Mouse (Mus musculus) neural tube, embryonic 15.5 days (tissue): ENCODE measurements around the gene Krt9. TPM values are rescaled to one million over a fixed set of nuclear protein-coding genes. Genes with fewer than 3 reads are reported as not detected.

Source experiments
- ATAC-seq: fragments of 200-750 bp; cut with Nextera tagmentation; 2 replicates; pipeline ENCODE4 v1.8.0; 2017; ENCODE audit warnings: mild to moderate bottlenecking, moderate TSS enrichment, moderate library complexity; ENCODE audit not compliant: low FRiP score
- H3K27ac ChIP-seq: fragments of 300-500 bp; sonication (generic); replicated peaks from 2 replicates; pipeline ENCODE4 v1.5.1; 2015; ENCODE audit warnings: mild to moderate bottlenecking, inconsistent platforms
- H3K27me3 ChIP-seq: fragments of 300-500 bp; sonication (generic); replicated peaks from 2 replicates; pipeline ENCODE4 v1.6.1; 2015; ENCODE audit warnings: inconsistent platforms
- H3K36me3 ChIP-seq: fragments of 300-500 bp; sonication (generic); 2 replicates; pipeline ENCODE4 v1.6.1; 2015; ENCODE audit warnings: inconsistent platforms
- H3K4me1 ChIP-seq: fragments of 300-500 bp; sonication (generic); 2 replicates; pipeline ENCODE4 v1.6.1; 2015; ENCODE audit warnings: inconsistent platforms
- H3K4me2 ChIP-seq: fragments of 300-500 bp; sonication (generic); 2 replicates; pipeline ENCODE4 v1.6.1; 2015; ENCODE audit warnings: inconsistent platforms, mild to moderate bottlenecking, moderate library complexity
- H3K4me3 ChIP-seq: fragments of 300-500 bp; sonication (generic); replicated peaks from 2 replicates; pipeline ENCODE4 v1.5.1; 2015; ENCODE audit warnings: mild to moderate bottlenecking, inconsistent platforms
- H3K9ac ChIP-seq: fragments of 300-500 bp; sonication (generic); replicated peaks from 2 replicates; pipeline ENCODE4 v1.6.1; 2015; ENCODE audit warnings: mild to moderate bottlenecking, inconsistent platforms
- H3K9me3 ChIP-seq: fragments of 300-500 bp; sonication (generic); replicated peaks from 2 replicates; pipeline ENCODE4 v1.6.1; 2016; ENCODE audit warnings: inconsistent platforms
- WGBS: fragments of 180-500 bp; shearing (Covaris S2); methylation state at CpG from one replicate; pipeline ENCODE4 v1.1.7; 2015; ENCODE audit warnings: mixed read lengths; 5-methylcytosine and 5-hydroxymethylcytosine counted together
- polyA plus RNA-seq: library from polyadenylated mRNA; unstranded; fragments of >200 nt; fragmentation: Nextera tagmentation; extraction: Ambion mirVana; gene quantifications from 2 replicates; pipeline ENCODE4 v1.2.1, GENCODE M21; 2015

The Krt9 gene
- polyA plus RNA-seq, 1 experiment from 2014 or later = 0.08 TPM

GRCm38 (mm10) chr11:100147566-100148353 is 45.3 kb downstream of the Krt9 start:
- no peak overlapping the region for H3K4me3 ChIP-seq
- ATAC-seq = no peak
- no peaks in the 10 kb centered on the region for H3K9me3 ChIP-seq
- no peak overlapping the region for H3K4me2 ChIP-seq
- 61% methylated on average over 5 of the region's 5 CpGs for WGBS
- no peaks in the 10 kb centered on the region for H3K36me3 ChIP-seq
- H3K27me3 ChIP-seq = peaks cover 34% of the 10 kb centered on the region
- H3K4me1 ChIP-seq = peaks cover 12% of the 10 kb centered on the region
- H3K9ac ChIP-seq = no peak overlapping the region
- H3K27ac ChIP-seq = no peak overlapping the region

- peak overlapping the region; percentile 30 for H3K4me3 ChIP-seq
- H3K9me3 ChIP-seq = no peaks in the 10 kb centered on the region
- H3K4me2 ChIP-seq = peak overlapping the region; percentile 55
- WGBS = 6% methylated on average over 13 of the region's 13 CpGs
- no peak overlapping the region for H3K27ac ChIP-seq
- peaks cover 34% of the 10 kb centered on the region for H3K27me3 ChIP-seq
- no peaks in the 10 kb centered on the region for H3K36me3 ChIP-seq
- no peak overlapping the region for H3K9ac ChIP-seq
- H3K4me1 ChIP-seq = peaks cover 12% of the 10 kb centered on the region
- no peak for ATAC-seq
Observed at GRCm38 (mm10) chr11:100145858-100146560, 47.0 kb downstream of the Krt9 start.

GRCm38 (mm10) chr11:100145104-100145503 is 47.9 kb downstream of the Krt9 start:
- no peaks in the 10 kb centered on the region for H3K9me3 ChIP-seq
- peak overlapping the region; percentile 55 for H3K4me2 ChIP-seq
- no peak overlapping the region for H3K27ac ChIP-seq
- no peak overlapping the region for H3K9ac ChIP-seq
- H3K36me3 ChIP-seq = no peaks in the 10 kb centered on the region
- ATAC-seq = no peak
- WGBS = 2% methylated on average over 20 of the region's 20 CpGs
- peak overlapping the region; percentile 30 for H3K4me3 ChIP-seq
- H3K27me3 ChIP-seq = peaks cover 34% of the 10 kb centered on the region
- peaks cover 12% of the 10 kb centered on the region for H3K4me1 ChIP-seq

- no peak for ATAC-seq
- Histone ChIP-seq H3K9me3 (no peaks in the 10 kb centered on the region), H3K27ac (no peak overlapping the region)
Observed at GRCm38 (mm10) chr11:100140966-100141365, 52.1 kb downstream of the Krt9 start.

GRCm38 (mm10) chr11:100139391-100139790 is 53.7 kb downstream of the Krt9 start:
- no peak overlapping the region for H3K9ac ChIP-seq
- no peaks in the 10 kb centered on the region for H3K9me3 ChIP-seq
- H3K4me2 ChIP-seq = no peak overlapping the region
- ATAC-seq = no peak
- no peaks in the 10 kb centered on the region for H3K36me3 ChIP-seq
- peaks cover 7% of the 10 kb centered on the region for H3K27me3 ChIP-seq
- peaks cover 7% of the 10 kb centered on the region for H3K4me1 ChIP-seq
- H3K27ac ChIP-seq = no peak overlapping the region
- WGBS = 85% methylated on average over 2 of the region's 2 CpGs
- no peak overlapping the region for H3K4me3 ChIP-seq

More at GRCm38 (mm10) chr11:100140966-100141365, 52.1 kb downstream of the Krt9 start:
- Histone ChIP-seq H3K4me3 (no peak overlapping the region), H3K4me2 (no peak overlapping the region), H3K36me3 (no peaks in the 10 kb centered on the region), H3K9ac (no peak overlapping the region), H3K4me1 (peaks cover 18% of the 10 kb centered on the region), H3K27me3 (peaks cover 23% of the 10 kb centered on the region)
- WGBS = 79% methylated on average over 21 of the region's 21 CpGs

- no peak overlapping the region for H3K4me3 ChIP-seq
- no peaks in the 10 kb centered on the region for H3K9me3 ChIP-seq
- no peak overlapping the region for H3K27ac ChIP-seq
- H3K4me2 ChIP-seq = no peak overlapping the region
- no peak overlapping the region for H3K9ac ChIP-seq
- peaks cover 1% of the 10 kb centered on the region for H3K27me3 ChIP-seq
- ATAC-seq = no peak
- WGBS = 50% methylated on average over 7 of the region's 7 CpGs
- no peaks in the 10 kb centered on the region for H3K36me3 ChIP-seq
- peaks cover 7% of the 10 kb centered on the region for H3K4me1 ChIP-seq
Observed at GRCm38 (mm10) chr11:100138809-100139208, 54.2 kb downstream of the Krt9 start.

GRCm38 (mm10) chr11:100137693-100138092 is 55.4 kb downstream of the Krt9 start:
- 23% methylated on average over 5 of the region's 5 CpGs for WGBS
- no peak overlapping the region for H3K4me3 ChIP-seq
- ATAC-seq = no peak
- H3K27ac ChIP-seq = no peak overlapping the region
- H3K9ac ChIP-seq = no peak overlapping the region
- H3K4me2 ChIP-seq = no peak overlapping the region
- no peaks in the 10 kb centered on the region for H3K9me3 ChIP-seq
- H3K36me3 ChIP-seq = no peaks in the 10 kb centered on the region
- no peaks in the 10 kb centered on the region for H3K27me3 ChIP-seq
- peaks cover 7% of the 10 kb centered on the region for H3K4me1 ChIP-seq

Other genes with a start within 250 kb of the Krt9 start
- gene Krtap9-5, start 244.8 kb downstream of the Krt9 start, polyA plus RNA-seq = not detected in 2 replicates
- gene Krtap29-1, start 214.2 kb downstream of the Krt9 start, polyA plus RNA-seq = not detected in 2 replicates
- 0.13 and 0.23 TPM in 2 replicates for gene Krtap16-1, start 206.6 kb downstream of the Krt9 start, polyA plus RNA-seq
- 0.69 and 1.00 TPM in 2 replicates for gene Krtap17-1, start 199.3 kb downstream of the Krt9 start, polyA plus RNA-seq
- gene Krt33a, start 177.0 kb downstream of the Krt9 start, polyA plus RNA-seq = not detected in 2 replicates
- gene Krt33b, start 163.4 kb downstream of the Krt9 start, polyA plus RNA-seq = 0.11 TPM in 1 of 2 replicates, not detected in the other
- not detected in 2 replicates for gene Krt34, start 151.7 kb downstream of the Krt9 start, polyA plus RNA-seq
- not detected in 2 replicates for gene Krt31, start 142.7 kb downstream of the Krt9 start, polyA plus RNA-seq
- gene Krt32, start 105.0 kb downstream of the Krt9 start, polyA plus RNA-seq = not detected in 2 replicates
- 0.09 TPM in 1 of 2 replicates, not detected in the other for gene Krt35, start 97.0 kb downstream of the Krt9 start, polyA plus RNA-seq
- gene Krt36, start 87.6 kb downstream of the Krt9 start, polyA plus RNA-seq = 0.14 TPM in 1 of 2 replicates, not detected in the other
- 0.24 and 0.37 TPM in 2 replicates for gene Krt13, start 71.7 kb downstream of the Krt9 start, polyA plus RNA-seq
- 3.9 and 4.1 TPM in 2 replicates for gene Krt15, start 57.3 kb downstream of the Krt9 start, polyA plus RNA-seq
- 4.5 and 57.6 TPM in 2 replicates for gene Krt19, start 44.6 kb downstream of the Krt9 start, polyA plus RNA-seq
- 1.7 and 6.3 TPM in 2 replicates for gene Krt14, start 14.3 kb upstream of the Krt9 start, polyA plus RNA-seq
- 0.27 TPM in 1 of 2 replicates, not detected in the other for gene Krt16, start 55.7 kb upstream of the Krt9 start, polyA plus RNA-seq
- gene Krt17, start 67.8 kb upstream of the Krt9 start, polyA plus RNA-seq = 0.73 and 63.9 TPM in 2 replicates
- gene Krt42, start 76.6 kb upstream of the Krt9 start, polyA plus RNA-seq = not detected in 2 replicates
- gene Eif1, start 126.6 kb upstream of the Krt9 start, polyA plus RNA-seq = 1,270 and 1,336 TPM in 2 replicates
- gene Gast, start 141.2 kb upstream of the Krt9 start, polyA plus RNA-seq = 0.75 TPM in 1 of 2 replicates, not detected in the other
- 233 and 264 TPM in 2 replicates for gene Hap1, start 162.9 kb upstream of the Krt9 start, polyA plus RNA-seq
- 58.2 and 74.6 TPM in 2 replicates for gene Jup, start 204.5 kb upstream of the Krt9 start, polyA plus RNA-seq
- gene P3h4, start 221.6 kb upstream of the Krt9 start, polyA plus RNA-seq = 24.3 and 24.4 TPM in 2 replicates
- gene Fkbp10, start 222.5 kb upstream of the Krt9 start, polyA plus RNA-seq = 29.8 and 38.9 TPM in 2 replicates
- gene Nt5c3b, start 248.6 kb upstream of the Krt9 start, polyA plus RNA-seq = 118 and 121 TPM in 2 replicates
- 0.83 and 0.84 TPM in 2 replicates for gene Klhl10, start 248.7 kb upstream of the Krt9 start, polyA plus RNA-seq